Mouse (Mus musculus) heart, adult 2 months (tissue): ENCODE data around the gene Tmem82.

Experiments
- CTCF ChIP-seq: fragments of 200-600 bp; IDR thresholded peaks from 2 replicates; pipeline ENCODE4 v1.8.1; 2022; ENCODE audit warnings: antibody characterized with exemption, mild to moderate bottlenecking, moderate library complexity
- POLR2A ChIP-seq: fragments of 200-500 bp; IDR thresholded peaks from 2 replicates; pipeline ENCODE4 v1.6.1; 2011; ENCODE audit warnings: mild to moderate bottlenecking, low read depth, low read length, control low read depth; ENCODE audit not compliant: insufficient read depth

DNA sequence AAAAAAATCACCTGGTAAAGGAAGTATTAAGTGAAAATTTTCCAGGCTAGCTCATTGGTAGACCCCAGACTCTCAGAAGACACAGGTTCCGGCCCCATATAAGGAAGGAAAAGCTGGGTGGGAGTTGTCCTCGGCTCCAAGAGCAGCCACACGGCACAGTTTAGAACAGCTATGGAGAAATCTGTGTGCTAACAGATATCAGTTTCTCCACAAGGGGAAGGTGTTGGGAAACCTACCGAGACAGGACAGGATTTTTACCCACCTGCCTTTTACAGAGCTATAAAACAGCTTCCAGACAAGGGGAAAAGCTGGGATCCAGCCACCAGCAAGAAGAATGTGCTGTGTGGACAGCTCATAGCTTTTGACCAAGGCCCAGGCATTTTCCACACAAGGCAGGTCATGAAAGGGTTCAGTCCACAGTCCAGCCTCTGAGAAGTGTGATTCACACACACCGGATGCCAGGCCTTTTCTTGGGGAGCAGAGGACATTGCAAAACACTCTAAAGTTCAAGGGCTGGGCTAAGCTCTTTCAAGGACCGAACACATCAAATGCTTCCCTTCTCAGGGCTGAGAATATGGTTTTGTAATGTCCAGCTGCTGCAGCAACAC is 45.0 kb downstream of the Tmem82 start:
- TF ChIP-seq POLR2A (no peak), CTCF (no peak)
